Mouse (Mus musculus): ENCODE data around the gene Rims4. TPM values are rescaled to one million over a fixed set of nuclear protein-coding genes. Genes with fewer than 3 reads are reported as not detected.

The Rims4 gene
- total RNA-seq (2022) = 10 to 100 TPM; 64.3 to 72.1 (median 69.3) TPM

DNA sequence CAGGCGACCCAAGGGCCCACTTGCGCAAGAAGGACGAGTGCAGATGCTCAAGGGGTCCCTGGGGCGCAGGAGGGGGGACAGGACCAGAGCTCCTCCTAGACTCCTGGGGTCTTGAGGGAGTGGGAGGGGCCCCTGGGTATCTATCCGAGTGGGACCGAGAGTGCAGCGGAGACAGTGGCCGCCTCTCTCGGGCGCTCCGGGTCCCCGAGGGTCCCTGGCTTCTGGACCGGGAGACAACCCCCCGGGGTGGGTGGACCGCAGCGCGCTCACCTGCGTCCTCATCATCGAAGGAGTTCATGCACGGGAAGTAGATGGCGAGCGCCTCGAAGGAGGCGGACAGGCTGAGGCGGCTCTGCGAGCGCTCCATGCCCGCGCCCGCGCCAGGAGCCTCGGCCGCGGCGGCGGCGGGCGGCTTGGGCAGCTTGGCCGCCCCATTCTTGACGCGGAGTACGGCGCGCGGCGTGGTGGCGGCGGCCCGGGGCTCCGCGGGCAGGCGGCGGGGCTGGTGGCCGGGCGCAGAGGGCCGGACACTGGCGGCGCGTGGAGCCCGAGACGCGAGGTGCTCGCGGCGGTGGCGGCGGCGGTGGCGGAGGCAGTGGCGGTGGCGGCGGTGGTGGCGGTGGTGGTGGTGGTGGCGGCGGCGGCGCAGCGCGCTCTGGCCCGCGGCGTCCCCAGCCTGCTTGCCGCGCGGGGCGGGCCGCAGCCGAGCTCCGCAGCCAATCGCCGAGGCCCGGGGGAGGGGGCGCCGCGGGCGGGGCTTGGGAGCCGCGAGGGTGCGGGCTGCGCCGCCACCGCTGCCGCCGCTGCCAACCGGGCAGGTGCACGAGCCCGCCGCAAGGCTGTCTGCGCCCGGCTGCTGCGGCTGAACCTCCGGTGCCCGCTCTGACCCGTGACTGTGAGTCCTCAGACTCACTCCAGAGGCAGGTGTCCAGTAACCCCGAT lies at the start of gene Rims4:
Gene Rims4 (minus strand): TSS at position 367 of the 942 bp plus-strand sequence.
- peak in 1 of 2 experiments; percentile 72 for DNase-seq (ENCODE audit: low spot score in 2 of 2)

DNA sequence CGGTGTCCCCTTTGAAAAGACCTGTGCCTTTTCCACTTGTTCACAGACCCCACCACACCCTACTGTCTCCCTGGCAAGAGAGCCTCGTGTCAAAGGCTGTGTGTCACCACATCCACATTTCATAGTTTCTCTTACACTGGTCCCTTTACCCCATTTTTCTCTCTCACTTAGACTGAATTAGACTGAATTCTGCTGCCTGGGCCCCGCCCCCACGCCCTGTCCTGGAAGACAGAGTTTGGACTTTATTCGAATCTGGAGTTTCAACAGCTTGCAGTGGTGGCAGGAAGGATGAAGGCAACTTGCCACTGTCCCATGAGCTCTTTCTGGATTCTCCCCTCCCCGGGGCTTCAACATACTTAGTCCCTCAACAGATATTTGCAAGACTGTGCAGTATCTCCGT lies 47.2 kb upstream of the Rims4 start:
- DNase-seq (ENCODE audit: low spot score in 2 of 2) = no peak

DNA sequence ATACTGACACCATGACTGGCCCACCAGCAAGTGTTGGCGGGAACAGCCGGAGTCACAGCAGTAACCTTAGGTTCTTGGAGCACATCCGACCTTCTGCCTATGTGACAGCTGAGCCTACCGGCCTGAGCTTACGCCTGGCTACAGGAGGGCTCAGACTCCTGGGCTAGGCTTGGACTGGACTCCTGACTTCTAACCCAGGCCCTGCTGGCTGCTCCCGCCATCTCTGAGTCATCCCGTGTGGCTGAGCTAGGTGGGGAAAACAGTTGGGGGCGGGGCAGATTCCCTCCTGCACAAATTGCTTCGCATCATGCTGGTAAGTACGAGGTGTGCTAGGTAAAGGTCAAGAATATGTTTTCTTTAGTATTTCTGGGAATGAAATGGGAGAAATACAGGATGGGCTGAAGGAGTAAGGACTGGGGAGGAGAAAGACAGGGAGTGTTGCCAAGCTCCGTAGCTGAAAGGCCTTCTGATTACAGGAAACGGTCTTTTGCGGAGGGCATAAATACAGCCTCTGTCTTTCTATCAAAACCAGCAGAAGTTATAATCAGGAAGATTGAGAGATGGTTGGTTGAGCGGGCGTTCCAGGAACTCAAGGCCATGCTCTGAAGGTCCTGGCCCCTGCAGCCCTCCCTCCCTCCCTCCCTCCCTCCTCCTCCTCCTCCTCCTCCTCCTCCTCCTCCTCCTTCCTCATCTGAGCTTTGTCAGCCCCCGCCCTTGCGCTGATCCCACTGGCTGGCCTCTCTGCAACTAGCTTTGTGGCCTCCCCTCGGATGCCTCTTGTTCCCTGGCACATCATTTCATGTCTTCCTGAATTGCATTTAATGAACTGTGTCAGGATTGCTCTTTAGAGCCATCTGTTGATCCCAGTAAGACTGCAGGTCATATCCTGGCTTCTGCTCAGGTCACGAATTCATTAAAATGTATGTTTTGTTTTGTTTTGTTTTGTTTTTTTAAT lies 46.4 kb upstream of the Rims4 start:
- no peak for DNase-seq (ENCODE audit: low spot score in 2 of 2)

GRCm38 (mm10) chr2:163953622-163954310 lies 35.3 kb upstream of the Rims4 start:
- no peak for DNase-seq (ENCODE audit: low spot score in 2 of 2)

DNA sequence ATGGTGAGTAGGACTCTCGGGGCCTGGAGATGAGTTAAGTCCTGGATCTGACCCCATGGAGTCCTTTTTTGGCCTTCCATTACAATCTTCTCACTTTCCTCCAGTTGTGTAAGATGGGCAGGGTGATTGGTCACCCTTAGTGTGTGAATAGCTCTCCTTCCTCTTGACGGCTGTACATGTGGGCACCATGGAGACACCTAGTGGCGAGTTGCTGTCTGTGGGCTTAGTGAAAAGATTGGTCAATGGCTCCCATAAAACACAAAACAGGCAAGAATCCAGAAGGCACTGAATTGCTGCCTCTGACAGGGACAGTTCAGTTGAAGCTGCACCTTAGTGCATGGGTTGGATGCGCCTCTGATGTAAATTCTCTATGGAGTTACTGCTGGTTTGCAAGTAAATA lies 33.3 kb upstream of the Rims4 start:
- DNase-seq (ENCODE audit: low spot score in 2 of 2) = peak; percentile 42 to 47

- no peak for DNase-seq (ENCODE audit: low spot score in 2 of 2)
Measured at GRCm38 (mm10) chr2:163947976-163948375, 29.5 kb upstream of the Rims4 start.

- peak in 1 of 2 experiments; percentile 22 for DNase-seq (ENCODE audit: low spot score in 2 of 2)
Measured at GRCm38 (mm10) chr2:163946221-163946620, 27.7 kb upstream of the Rims4 start.

- DNase-seq (ENCODE audit: low spot score in 2 of 2) = no peak
Measured at GRCm38 (mm10) chr2:163944511-163944910, 26.0 kb upstream of the Rims4 start.

DNA sequence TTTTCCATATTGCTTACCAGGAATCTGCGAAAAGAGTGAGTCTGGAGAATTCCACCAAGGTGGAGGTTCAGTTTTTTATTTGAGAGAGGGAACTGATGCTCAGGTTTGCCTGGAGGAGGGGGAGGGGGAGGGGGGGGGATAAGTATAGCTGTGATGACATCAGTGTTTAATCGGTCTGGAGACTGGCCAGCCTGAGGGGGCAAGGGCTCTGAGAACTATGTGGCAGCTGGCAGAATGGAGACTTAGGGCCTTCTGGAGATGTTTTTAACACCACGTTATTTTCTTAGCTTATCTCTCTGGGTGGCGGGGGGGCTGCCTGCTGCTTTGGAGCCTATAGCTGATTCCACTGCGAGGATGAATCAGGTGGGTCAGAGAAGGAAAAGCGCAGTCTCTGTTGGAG lies 24.6 kb upstream of the Rims4 start:
- DNase-seq (ENCODE audit: low spot score in 2 of 2) = no peak

DNA sequence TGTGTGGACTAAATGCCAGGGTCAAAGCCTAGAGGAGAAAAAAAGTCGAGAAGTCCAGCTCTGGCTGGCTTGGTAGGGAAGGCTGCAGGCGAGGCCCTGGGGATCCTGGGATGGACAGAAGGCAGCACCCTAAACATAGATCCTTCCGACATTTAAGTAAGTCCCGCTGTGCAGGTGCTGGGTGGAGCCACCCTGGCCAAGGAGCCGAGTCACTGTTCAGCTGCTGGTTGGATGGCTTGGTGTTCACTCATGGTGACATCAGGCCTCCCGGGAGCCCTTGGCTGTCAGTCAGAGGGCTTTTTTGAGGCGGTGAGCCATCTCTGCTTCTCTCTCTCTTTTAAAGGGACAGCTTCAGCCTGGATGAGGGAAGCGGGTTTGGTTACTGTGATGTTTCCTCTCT lies 21.0 kb upstream of the Rims4 start:
- DNase-seq (ENCODE audit: low spot score in 2 of 2) = peak in 1 of 2 experiments; percentile 55

- no peak for DNase-seq (ENCODE audit: low spot score in 2 of 2)
Measured at GRCm38 (mm10) chr2:163932151-163932550, 13.7 kb upstream of the Rims4 start.

DNA sequence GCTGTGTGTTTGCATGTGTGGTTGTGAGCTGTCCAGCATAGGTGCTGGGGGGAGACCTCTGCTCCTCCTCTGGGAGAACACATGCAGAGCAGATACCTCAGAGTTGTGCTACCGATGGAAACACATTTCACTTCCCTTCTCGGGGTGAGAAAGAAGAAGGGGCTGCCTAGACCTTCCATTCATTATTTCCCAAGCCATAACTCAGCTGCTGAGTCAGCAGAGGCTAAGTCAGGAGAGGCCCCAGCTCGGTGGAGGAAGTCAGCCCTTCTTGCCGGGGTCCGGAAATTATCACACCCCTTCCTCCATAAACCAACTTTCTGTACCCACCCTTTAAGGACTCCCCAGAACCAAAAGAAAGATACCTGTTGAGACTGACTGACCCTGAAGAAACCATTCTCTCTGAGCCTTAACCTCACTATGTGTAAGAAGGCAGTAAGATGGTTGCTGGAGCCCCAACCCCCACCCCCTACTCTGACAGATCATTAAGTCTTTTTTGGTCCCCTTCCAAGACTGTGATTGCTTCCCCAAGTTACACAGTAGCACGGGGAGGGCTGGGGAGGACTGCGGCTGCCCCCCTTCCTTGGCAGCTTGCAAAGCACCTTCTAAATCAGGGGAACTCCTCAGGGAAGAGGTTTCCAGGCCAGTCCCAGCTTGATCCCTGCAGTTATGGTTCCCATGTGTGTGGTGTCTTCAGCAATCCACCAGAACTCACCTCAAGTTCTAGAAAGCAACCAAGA lies 10.1 kb upstream of the Rims4 start:
- DNase-seq (ENCODE audit: low spot score in 2 of 2) = no peak

- DNase-seq (ENCODE audit: low spot score in 2 of 2) = no peak
Measured at GRCm38 (mm10) chr2:163925044-163925443, 6.6 kb upstream of the Rims4 start.

- no peak for DNase-seq (ENCODE audit: low spot score in 2 of 2)
Measured at GRCm38 (mm10) chr2:163924531-163924930, 6.0 kb upstream of the Rims4 start.

- no peak for DNase-seq (ENCODE audit: low spot score in 2 of 2)
Measured at GRCm38 (mm10) chr2:163923113-163923512, 4.6 kb upstream of the Rims4 start.

DNA sequence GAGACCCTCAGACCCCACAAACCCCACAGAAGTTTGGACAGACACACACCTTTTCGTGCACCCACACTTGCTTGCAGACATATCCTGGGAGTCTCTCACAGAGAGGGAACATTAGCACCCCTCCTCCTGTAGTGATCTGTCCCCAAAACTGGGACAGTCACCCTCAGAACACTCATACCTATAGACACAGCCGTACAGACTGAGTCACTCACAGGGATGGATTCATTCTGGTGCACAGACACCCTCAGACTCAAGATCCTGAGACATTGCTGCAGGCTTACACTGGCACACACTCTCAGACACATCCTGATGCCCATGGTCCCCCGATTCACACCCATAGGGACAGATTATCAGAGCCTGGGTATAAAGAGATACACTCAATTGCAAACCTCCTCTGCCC lies 1.1 kb upstream of the Rims4 start:
- no peak for DNase-seq (ENCODE audit: low spot score in 2 of 2)

DNA sequence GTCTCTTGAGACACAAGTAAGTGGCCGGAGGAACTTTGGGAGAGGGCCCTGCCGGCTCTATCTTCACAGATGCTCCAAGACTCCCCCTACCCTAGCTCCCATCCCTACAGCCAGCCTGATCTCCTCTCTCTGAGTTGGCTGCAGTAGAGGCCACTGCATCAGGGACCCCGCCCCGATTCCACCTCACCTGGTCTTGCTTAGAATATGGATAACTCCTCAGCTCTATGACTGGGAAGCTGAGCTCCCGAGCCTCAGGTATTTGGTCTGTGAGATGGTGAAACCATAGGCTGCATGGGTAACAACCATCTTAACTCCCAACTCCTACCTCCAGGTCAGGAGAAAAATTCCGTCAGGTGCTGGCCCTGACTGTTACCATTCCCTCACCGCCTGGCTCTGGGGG lies 1.8 kb downstream of the Rims4 start:
- DNase-seq (ENCODE audit: low spot score in 2 of 2) = no peak

DNA sequence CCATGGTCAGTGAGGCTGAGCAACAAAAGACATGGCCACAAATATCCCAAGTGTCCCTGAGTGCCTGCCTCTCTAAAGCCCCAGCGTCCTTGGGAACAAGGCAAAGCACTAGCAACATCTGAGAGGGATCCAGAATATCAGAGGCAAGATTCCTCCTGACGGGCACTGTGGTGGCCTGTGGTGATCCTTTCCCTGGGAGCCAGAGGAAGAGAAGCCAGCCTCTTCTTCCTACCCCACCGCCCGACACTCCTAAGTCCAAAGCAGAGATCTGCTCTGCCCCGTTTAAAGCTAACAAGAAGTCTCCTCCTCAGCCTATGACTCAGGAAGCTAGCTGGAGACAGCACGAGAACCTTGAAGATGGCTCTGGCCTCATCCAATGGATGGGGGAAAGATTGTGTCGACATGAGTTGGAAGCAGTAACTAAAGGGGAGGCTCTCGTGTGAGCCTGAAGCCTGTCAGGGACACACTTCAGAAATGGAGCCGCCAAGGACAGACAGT lies 3.1 kb downstream of the Rims4 start:
- no peak for DNase-seq (ENCODE audit: low spot score in 2 of 2)

GRCm38 (mm10) chr2:163914107-163914506 lies 4.4 kb downstream of the Rims4 start:
- peak; percentile 54 to 91 for DNase-seq (ENCODE audit: low spot score in 2 of 2)

DNA sequence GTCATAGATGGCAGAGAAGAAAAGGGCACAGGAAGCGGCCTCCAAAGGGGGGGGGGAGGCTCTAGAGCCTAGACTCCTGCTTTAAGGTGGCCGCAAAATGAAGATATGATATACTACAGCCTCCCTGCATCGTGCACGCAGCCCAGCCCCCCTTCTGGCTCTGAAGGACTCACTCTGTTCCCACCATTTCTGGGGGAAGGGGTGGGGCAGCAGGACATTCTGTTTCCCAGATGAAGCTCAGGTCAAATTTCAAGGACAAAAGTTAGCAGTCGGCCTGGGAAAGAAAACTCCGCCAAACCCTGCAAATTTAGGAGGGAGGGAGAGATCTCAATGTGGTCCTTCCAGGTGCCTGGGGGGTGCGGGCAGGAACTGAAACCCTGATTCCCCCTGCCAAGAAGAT lies 4.8 kb downstream of the Rims4 start:
- no peak for DNase-seq (ENCODE audit: low spot score in 2 of 2)
